Mouse (Mus musculus): ENCODE measurements around the gene Cir1.

GRCm38 (mm10) chr2:73298841-73299240, 13.7 kb downstream of the Cir1 start:
- no peak for TF ChIP-seq ZNF384 (IDR thresholded peaks at IDR 0.05; ENCODE audit: low read depth, low read length)
- no peak for TF ChIP-seq HCFC1 (IDR thresholded peaks at IDR 0.05; ENCODE audit: borderline replicate concordance, insufficient read depth, low read length)

Data from ES-E14 (cell line).